ENCODE assay signal across 34 mouse cellular contexts in genomic region chr13:93815128-93815527, GRCm38 (mm10).
"Had no signal": no experiment of that assay in that cellular context is flagged by ENCODE, and none has a peak within 500 bp of the region (broad histone marks: within the 10 kb centered on the region; RNA-seq: fewer than 3 reads in every experiment).

No protein-coding gene starts in this region.

- DNase-seq: heart, postnatal 10 days; heart, postnatal 14 days; heart, postnatal 36 days; heart, postnatal 4 days; kidney, adult 11 months; kidney, adult 18-20 months; kidney, adult 2 months; kidney, adult 8-10 months; kidney, adult 9 months; kidney, postnatal 10 days; kidney, postnatal 14 days; kidney, postnatal 25 days; kidney, postnatal 36 days; kidney, postnatal 4 days; layer of hippocampus, adult 9-11 months; layer of hippocampus, postnatal 36 days had no signal

- H3K27ac ChIP-seq: heart, embryonic 10.5 days; heart, embryonic 13.5 days; heart, embryonic 15.5 days; hindbrain, embryonic 10.5 days; hindbrain, embryonic 12.5 days; hindbrain, embryonic 13.5 days; hindbrain, embryonic 14.5 days; hindbrain, embryonic 15.5 days; hindbrain, postnatal 0 days; intestine, embryonic 15.5 days; kidney, embryonic 15.5 days; kidney, postnatal 0 days; layer of hippocampus, adult 2 months had no signal

- H3K36me3 ChIP-seq: heart, embryonic 10.5 days; heart, embryonic 13.5 days; heart, embryonic 15.5 days; hindbrain, embryonic 10.5 days; hindbrain, embryonic 12.5 days; hindbrain, embryonic 13.5 days; hindbrain, embryonic 15.5 days; intestine, embryonic 15.5 days; kidney, embryonic 15.5 days had no signal

- ATAC-seq: hindbrain, embryonic 16.5 days; hindbrain, postnatal 0 days; inflammation-experienced regulatory T-cells, adult 6 months; intestine, embryonic 15.5 days; intestine, embryonic 16.5 days; intestine, postnatal 0 days had no signal

- H3K4me3 ChIP-seq: heart, embryonic 10.5 days; heart, embryonic 12.5 days; heart, embryonic 13.5 days; heart, embryonic 15.5 days; hindbrain, embryonic 10.5 days; hindbrain, embryonic 12.5 days; hindbrain, embryonic 13.5 days; hindbrain, embryonic 15.5 days; intestine, embryonic 15.5 days; kidney, embryonic 15.5 days; layer of hippocampus, adult 2 months had no signal

- H3K4me1 ChIP-seq: heart, embryonic 15.5 days; hindbrain, embryonic 13.5 days; hindbrain, embryonic 15.5 days; intestine, embryonic 15.5 days; kidney, embryonic 15.5 days had no signal

- H3K27me3 ChIP-seq: heart, embryonic 12.5 days; heart, embryonic 13.5 days; heart, embryonic 15.5 days; hindbrain, embryonic 12.5 days; hindbrain, embryonic 15.5 days; intestine, embryonic 15.5 days; kidney, embryonic 15.5 days had no signal
